Mouse (Mus musculus) hindbrain, embryonic 11.5 days (tissue): ENCODE results near the gene Wdfy2. TPM values are rescaled to one million over a fixed set of nuclear protein-coding genes. Genes with fewer than 3 reads are reported as not detected.

Source experiments
- ATAC-seq: fragments of 200-750 bp; cut with Nextera tagmentation; 2 replicates; pipeline ENCODE4 v1.8.0; 2017; ENCODE audit warnings: mild to moderate bottlenecking, moderate TSS enrichment, moderate library complexity; ENCODE audit not compliant: low FRiP score
- DNase-seq: peaks from one replicate; pipeline ENCODE4 v3.0.0-alpha.2; 2015; ENCODE audit warnings: low spot score
- H3K27ac ChIP-seq: fragments of 300-500 bp; sonication (generic); 2 replicates; pipeline ENCODE4 v1.5.1; 2014; ENCODE audit warnings: mild to moderate bottlenecking, low read depth, low read length
- H3K27me3 ChIP-seq: fragments of 300-500 bp; sonication (generic); 2 replicates; pipeline ENCODE4 v1.6.1; 2014; ENCODE audit warnings: mild to moderate bottlenecking, low read length, moderate library complexity, mixed read lengths; ENCODE audit not compliant: control insufficient read depth, insufficient read depth
- H3K36me3 ChIP-seq: fragments of 300-500 bp; sonication (generic); 2 replicates; pipeline ENCODE4 v1.6.1; 2014; ENCODE audit warnings: mild to moderate bottlenecking, low read length, moderate library complexity, mixed read lengths; ENCODE audit not compliant: control insufficient read depth, insufficient read depth
- H3K4me1 ChIP-seq: fragments of 300-500 bp; sonication (generic); replicated peaks from 2 replicates; pipeline ENCODE4 v1.6.1; 2014; ENCODE audit warnings: low read length, mixed read lengths; ENCODE audit not compliant: control insufficient read depth, insufficient read depth
- H3K4me2 ChIP-seq: fragments of 300-500 bp; sonication (generic); replicated peaks from 2 replicates; pipeline ENCODE4 v1.6.1; 2014; ENCODE audit warnings: mild to moderate bottlenecking, low read depth, low read length
- H3K4me3 ChIP-seq: fragments of 300-500 bp; sonication (generic); 2 replicates; pipeline ENCODE4 v1.5.1; 2014; ENCODE audit warnings: low read depth, low read length
- H3K9ac ChIP-seq: fragments of 300-500 bp; sonication (generic); 2 replicates; pipeline ENCODE4 v1.6.1; 2014; ENCODE audit warnings: low read depth, low read length
- H3K9me3 ChIP-seq: fragments of 300-500 bp; sonication (generic); 2 replicates; pipeline ENCODE4 v1.6.1; 2016; ENCODE audit warnings: low read length; ENCODE audit not compliant: control insufficient read depth
- WGBS: fragments of 180-500 bp; shearing (Covaris S2); extraction: QIAGEN DNeasy Blood & Tissue Kit; methylation state at CpG from one replicate; pipeline ENCODE4 v1.1.7; 2014; 5-methylcytosine and 5-hydroxymethylcytosine counted together
- polyA plus RNA-seq: library from polyadenylated mRNA; unstranded; fragments of >200 nt; fragmentation: Nextera tagmentation; extraction: Ambion mirVana; gene quantifications from 2 replicates; pipeline ENCODE4 v1.2.1, GENCODE M21; 2014

The Wdfy2 gene
- polyA plus RNA-seq, 1 experiment from 2014 or later = 12.5 TPM

DNA sequence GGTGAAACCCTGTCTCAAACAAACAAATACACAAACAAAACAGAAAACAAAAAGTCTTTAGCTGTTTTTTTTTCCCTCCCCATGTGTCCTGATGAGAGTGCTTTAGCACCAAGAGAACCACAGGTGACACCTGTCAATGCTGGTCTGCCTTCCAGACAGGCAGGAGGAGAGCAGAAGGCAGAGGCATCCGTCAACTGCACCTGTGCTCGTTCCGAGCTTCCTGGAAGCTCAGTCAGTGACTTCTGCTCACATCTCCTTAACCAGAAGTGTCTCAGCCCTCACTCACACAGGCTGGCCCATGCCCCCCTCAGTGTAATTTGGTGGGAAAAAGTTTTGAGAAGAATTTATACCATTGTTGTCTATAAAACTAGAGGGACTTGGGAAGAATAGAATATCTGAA is 15.4 kb downstream of the Wdfy2 start:
- DNase-seq (no peak), ATAC-seq (no peak)
- Histone ChIP-seq H3K4me3 (no peak overlapping the region), H3K27ac (no peak overlapping the region), H3K27me3 (no peaks in the 10 kb centered on the region), H3K9ac (no peak overlapping the region), H3K9me3 (no peaks in the 10 kb centered on the region), H3K4me2 (no peak overlapping the region), H3K36me3 (no peaks in the 10 kb centered on the region), H3K4me1 (no peaks in the 10 kb centered on the region)
- WGBS = 79% methylated on average over 3 of the region's 3 CpGs

DNA sequence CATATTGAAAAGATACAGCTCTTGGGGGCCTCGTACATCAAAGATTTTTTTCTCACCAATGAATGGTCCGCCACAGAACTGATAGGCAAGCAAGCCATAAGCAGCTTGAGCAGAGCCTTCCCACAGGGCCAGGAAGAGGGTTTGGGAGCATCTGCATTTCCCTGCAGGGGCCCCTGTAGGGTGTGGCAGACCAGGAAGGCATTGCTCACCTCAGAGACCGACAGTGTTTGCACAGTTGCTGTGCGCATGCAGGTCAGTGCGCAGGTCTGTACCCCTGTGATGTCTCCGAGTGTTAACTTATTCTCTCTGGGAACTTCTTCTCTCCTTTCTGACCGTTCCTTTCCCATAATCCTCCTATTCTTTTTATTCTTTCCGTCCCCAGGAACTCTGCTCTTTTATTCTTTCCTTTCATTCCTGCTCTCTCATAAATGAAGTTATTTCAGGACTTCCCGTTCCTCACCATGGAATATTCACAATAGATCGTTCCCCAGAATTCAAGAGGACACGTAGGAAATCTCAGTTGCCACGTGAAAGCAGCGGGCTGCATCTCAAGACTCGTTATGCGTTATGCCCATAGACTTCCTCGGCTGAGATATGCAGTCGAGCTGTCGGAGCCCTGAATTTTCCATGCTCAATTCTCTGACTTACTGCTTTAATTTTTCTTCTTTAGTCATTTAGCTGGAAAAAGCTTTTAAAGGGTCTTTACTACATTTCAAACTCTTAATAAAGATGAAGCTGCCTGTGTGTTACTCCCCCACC is 17.8 kb downstream of the Wdfy2 start:
- H3K9me3 ChIP-seq = no peaks in the 10 kb centered on the region
- H3K4me3 ChIP-seq = no peak overlapping the region
- no peak overlapping the region for H3K27ac ChIP-seq
- H3K9ac ChIP-seq = no peak overlapping the region
- H3K36me3 ChIP-seq = no peaks in the 10 kb centered on the region
- DNase-seq (no peak), ATAC-seq (no peak)
- H3K4me1 ChIP-seq = no peaks in the 10 kb centered on the region
- no peak overlapping the region for H3K4me2 ChIP-seq
- 79% methylated on average over 18 of the region's 18 CpGs for whole genome bisulfite sequencing
- no peaks in the 10 kb centered on the region for H3K27me3 ChIP-seq

DNA sequence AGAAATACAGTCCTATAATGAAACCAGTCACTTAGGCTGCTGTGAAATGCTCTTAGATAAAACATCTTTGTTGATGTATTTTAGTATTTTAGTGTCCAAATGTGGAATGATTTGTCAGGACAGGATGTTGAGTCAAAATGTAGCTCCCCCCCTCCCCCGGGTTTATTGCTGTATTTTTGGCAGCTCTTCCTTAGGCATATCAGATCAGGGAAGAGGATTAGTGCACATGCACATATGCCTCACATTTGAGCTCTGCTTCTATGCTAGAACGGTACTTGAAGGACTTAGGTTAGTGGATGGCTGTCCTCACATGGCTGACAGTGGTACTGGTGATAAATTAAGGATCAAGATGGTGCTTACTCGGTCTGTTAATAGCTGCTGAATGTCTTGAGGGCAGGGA is 18.4 kb downstream of the Wdfy2 start:
- 89% methylated on average over 3 of the region's 3 CpGs for WGBS
- ATAC-seq = no peak
- Histone ChIP-seq H3K4me2 (no peak overlapping the region), H3K9ac (no peak overlapping the region), H3K9me3 (no peaks in the 10 kb centered on the region), H3K27me3 (no peaks in the 10 kb centered on the region), H3K4me1 (no peaks in the 10 kb centered on the region), H3K4me3 (no peak overlapping the region), H3K36me3 (no peaks in the 10 kb centered on the region), H3K27ac (no peak overlapping the region)
- no peak for DNase-seq

DNA sequence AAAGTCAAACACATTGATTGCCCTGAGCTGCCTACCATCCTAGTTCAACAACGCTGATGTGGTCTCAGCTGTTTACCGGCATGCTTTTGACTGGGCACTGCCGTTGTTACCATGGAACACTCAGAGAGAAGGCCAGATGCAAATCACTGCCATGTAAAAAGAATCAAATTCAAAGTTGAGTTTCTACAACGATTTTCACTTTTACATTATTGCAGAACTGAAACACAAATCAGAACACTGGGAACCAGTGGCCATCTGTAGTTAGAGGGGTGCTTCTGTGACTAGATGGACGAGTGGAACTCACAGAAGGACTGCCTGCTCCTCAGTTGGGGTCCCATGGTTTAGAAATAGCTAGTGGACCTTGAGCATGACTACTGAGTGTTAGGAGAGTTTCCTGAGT is 19.0 kb downstream of the Wdfy2 start:
- no peak overlapping the region for H3K4me3 ChIP-seq
- no peak overlapping the region for H3K4me2 ChIP-seq
- H3K27ac ChIP-seq = no peak overlapping the region
- H3K9me3 ChIP-seq = no peaks in the 10 kb centered on the region
- no peaks in the 10 kb centered on the region for H3K27me3 ChIP-seq
- no peaks in the 10 kb centered on the region for H3K36me3 ChIP-seq
- H3K9ac ChIP-seq = no peak overlapping the region
- WGBS = 89% methylated on average over 5 of the region's 5 CpGs
- DNase-seq = no peak
- ATAC-seq = no peak
- no peaks in the 10 kb centered on the region for H3K4me1 ChIP-seq

DNA sequence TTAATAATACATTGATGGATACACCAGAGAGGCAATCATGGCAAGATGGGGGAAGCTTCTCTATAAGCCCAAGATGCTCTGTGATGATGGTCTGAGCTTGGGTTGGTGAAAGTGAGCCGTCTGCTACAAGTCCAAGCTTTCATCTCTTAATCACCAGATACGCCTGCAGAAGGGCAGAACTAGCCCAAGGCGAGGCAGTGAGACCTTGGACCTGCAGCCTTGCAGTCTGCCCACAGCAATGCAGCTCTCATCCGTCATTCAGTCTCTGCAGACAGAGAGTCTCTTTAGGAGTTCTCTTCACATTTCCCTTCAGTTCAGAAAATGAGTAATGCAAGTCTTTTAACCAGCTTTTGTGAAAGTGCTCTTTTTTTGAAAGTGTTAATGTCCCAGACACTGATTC is 20.4 kb downstream of the Wdfy2 start:
- no peak for ATAC-seq
- Histone ChIP-seq H3K27ac (no peak overlapping the region), H3K9me3 (no peaks in the 10 kb centered on the region), H3K27me3 (no peaks in the 10 kb centered on the region), H3K4me2 (no peak overlapping the region), H3K36me3 (no peaks in the 10 kb centered on the region), H3K9ac (no peak overlapping the region), H3K4me1 (no peaks in the 10 kb centered on the region), H3K4me3 (no peak overlapping the region)
- 86% methylated on average over 4 of the region's 4 CpGs for WGBS
- no peak for DNase-seq

DNA sequence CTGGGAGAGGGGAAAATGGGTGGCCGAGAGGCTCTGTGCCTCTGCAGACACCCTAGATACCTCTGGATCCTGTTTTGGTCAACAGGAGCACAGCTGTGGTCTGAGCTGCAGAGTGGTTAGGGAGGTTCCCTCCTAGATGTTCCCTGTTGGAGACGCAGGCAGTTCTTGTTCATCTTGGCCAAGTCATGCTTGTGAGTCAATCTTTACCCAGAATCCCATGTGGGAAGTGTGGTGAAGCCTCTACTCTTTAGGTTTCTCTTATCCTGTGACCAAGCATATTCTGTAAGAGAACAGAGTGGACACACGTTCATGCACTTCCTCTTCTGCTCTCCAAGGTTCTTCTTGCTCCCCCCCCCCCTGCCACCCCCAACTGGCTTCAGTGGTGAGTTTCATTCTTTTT is 20.8 kb downstream of the Wdfy2 start:
- H3K4me1 ChIP-seq = no peaks in the 10 kb centered on the region
- no peak overlapping the region for H3K27ac ChIP-seq
- no peaks in the 10 kb centered on the region for H3K36me3 ChIP-seq
- H3K9me3 ChIP-seq = no peaks in the 10 kb centered on the region
- WGBS = 87% methylated on average over 3 of the region's 3 CpGs
- no peak overlapping the region for H3K4me2 ChIP-seq
- no peaks in the 10 kb centered on the region for H3K27me3 ChIP-seq
- DNase-seq (no peak), ATAC-seq (no peak)
- H3K9ac ChIP-seq = no peak overlapping the region
- no peak overlapping the region for H3K4me3 ChIP-seq

DNA sequence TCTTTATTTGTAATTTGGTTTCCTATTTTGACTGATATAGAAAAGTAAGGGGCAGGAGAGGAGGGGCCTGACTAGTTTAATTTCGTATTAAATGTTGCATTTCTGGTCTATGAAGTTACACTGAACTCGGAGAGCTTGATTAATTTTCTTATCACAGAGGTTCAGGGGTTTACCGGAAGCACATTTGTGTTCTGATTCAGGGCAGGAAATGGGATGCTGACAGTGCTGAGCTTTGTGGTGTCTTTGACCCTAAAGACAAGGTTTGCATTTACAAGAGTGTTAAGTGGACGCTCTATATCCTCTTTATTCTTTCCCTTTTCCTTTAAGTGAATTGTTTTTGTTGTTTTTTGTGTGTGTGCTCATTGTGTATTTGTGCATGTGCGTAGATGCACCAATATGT is 25.1 kb downstream of the Wdfy2 start:
- no peaks in the 10 kb centered on the region for H3K9me3 ChIP-seq
- H3K27ac ChIP-seq = no peak overlapping the region
- H3K27me3 ChIP-seq = no peaks in the 10 kb centered on the region
- H3K4me1 ChIP-seq = 0 out of 2 replicates have a peak, but pooled peaks cover 1% of the 10 kb centered on the region
- no peak overlapping the region for H3K4me3 ChIP-seq
- no peak for ATAC-seq
- H3K36me3 ChIP-seq = no peaks in the 10 kb centered on the region
- DNase-seq = no peak
- H3K4me2 ChIP-seq = no peak overlapping the region
- H3K9ac ChIP-seq = no peak overlapping the region
- 89% methylated on average over 5 of the region's 5 CpGs for WGBS

DNA sequence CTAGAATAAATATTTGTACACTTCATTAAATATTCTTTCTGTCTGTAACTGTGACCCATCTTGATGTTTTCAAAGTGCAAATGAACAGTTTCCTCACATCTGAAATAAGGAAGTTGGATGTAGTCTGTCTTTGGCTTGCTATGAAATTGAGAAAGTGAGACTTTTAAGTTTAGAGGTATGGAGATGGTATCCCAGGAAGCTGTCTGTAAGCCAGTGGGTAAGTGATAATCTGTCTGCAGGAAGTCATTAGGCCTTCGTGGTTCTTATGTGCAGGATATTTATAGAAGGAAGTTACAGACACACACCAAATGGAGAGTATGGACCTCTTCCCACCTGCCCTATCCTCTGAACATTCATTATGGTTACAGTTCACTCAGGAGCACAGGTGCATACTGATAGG is 26.8 kb downstream of the Wdfy2 start:
- Histone ChIP-seq H3K27ac (no peak overlapping the region), H3K4me1 (peaks cover 5% of the 10 kb centered on the region; the same call in 1 of the 2 replicates), H3K4me2 (no peak overlapping the region), H3K9ac (no peak overlapping the region), H3K36me3 (no peaks in the 10 kb centered on the region), H3K9me3 (no peaks in the 10 kb centered on the region), H3K27me3 (no peaks in the 10 kb centered on the region), H3K4me3 (no peak overlapping the region)
- 64% methylated on average over 1 of the region's 1 CpGs for WGBS
- no peak for DNase-seq
- no peak for ATAC-seq

DNA sequence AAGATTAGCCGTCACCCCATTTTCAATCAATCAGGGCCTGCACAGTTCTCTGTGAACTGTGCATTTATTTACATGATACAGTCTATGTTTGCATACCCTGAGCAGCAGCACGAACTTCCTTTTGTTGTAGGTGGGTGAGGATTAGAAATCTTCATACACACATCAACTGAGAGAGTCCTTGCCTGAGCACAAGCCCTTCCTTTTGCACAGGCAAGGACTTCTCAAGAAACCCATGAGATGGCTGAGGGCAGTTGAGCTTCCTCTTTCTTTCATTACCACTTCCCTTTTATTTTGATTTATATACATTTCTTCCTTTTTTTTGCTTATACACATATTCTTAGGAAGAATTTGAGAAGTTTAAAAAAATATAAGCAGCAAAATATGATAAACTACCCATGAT is 27.9 kb downstream of the Wdfy2 start:
- Histone ChIP-seq H3K4me1 (peaks cover 5% of the 10 kb centered on the region; the same call in 1 of the 2 replicates), H3K36me3 (no peaks in the 10 kb centered on the region), H3K4me2 (no peak overlapping the region), H3K27me3 (no peaks in the 10 kb centered on the region), H3K27ac (no peak overlapping the region), H3K9me3 (no peaks in the 10 kb centered on the region), H3K4me3 (no peak overlapping the region), H3K9ac (no peak overlapping the region)
- ATAC-seq (no peak), DNase-seq (no peak)
- 57% methylated on average over 2 of the region's 2 CpGs for WGBS
